Mouse (Mus musculus): ENCODE data around the gene Fuca1. TPM values are rescaled to one million over a fixed set of nuclear protein-coding genes. Genes with fewer than 3 reads are reported as not detected.

The Fuca1 gene
- total and polyA plus RNA-seq, 3 experiments, result 25.3 to 34.6 (median 30.4) TPM

DNA sequence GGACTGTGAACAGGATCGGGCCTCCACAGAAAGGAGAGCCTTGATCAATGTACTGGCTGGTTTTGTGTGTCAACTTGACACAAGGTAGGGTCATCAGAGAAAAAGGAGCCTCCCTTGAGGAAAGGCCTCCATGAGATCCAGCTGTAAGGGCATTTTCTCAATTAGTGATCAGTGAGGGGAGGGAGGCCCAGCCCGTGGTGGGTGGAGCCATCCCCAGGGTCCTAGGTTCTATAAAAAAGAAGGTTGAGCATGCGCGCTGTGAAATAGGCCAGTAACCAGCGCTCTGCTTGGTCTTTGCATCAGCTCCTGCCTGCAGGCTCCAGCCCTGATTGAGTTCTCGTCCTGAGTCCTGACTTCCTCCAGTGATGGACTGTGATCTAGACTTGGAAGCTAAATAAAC lies 36.0 kb upstream of the Fuca1 start:
- H3K36me3 ChIP-seq (ENCODE audit: control insufficient read depth, insufficient read depth, low read length), result no peaks in the 10 kb centered on the region
- peaks cover 2% of the 10 kb centered on the region; the same call in 1 of the 2 replicates for H3K4me1 ChIP-seq (ENCODE audit: control insufficient read depth, insufficient read depth, low read length)
- no peak overlapping the region for H3K27ac ChIP-seq
- TF ChIP-seq CTCF (IDR thresholded peaks at IDR 0.05) (no peak), EP300 (IDR thresholded peaks at IDR 0.05; ENCODE audit: insufficient read depth, low read depth, low read length) (no peak), POLR2A (IDR thresholded peaks at IDR 0.05; ENCODE audit: insufficient read depth, low read depth, low read length) (no peak)
- intact Hi-C loops (cut with DNase I), result no loop called here
- no peaks in the 10 kb centered on the region for H3K27me3 ChIP-seq (ENCODE audit: control insufficient read depth, insufficient read depth, low read length)
- DNase-seq, result no peak
- H3K79me2 ChIP-seq (replicated peaks; ENCODE audit: control insufficient read depth, insufficient read depth, low read length), result no peaks in the 10 kb centered on the region
- 83% methylated on average over 6 of the region's 6 CpGs for WGBS
- no peak overlapping the region for H3K4me3 ChIP-seq
- H3K9ac ChIP-seq (ENCODE audit: low read depth, low read length), result no peak overlapping the region

DNA sequence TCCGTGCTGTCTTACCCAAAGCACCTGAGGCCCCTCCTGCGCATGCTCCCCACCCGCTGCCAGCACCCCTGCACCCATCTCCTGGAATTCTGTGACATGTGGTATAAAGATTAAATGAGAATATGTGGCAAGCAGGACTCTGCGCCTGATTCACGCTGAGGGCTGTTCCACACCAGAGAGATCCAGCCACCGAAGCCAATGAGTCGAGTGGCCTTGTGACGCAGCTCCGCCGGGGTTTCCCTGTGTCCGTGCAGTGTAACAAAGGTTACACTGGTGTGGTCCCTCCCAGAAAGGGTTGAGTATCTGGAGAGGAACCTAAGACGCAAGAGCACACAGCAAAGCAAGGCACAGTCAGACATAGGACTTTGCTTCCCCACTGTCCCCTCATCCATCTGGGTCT lies 34.9 kb upstream of the Fuca1 start:
- no peak for DNase-seq
- no peaks in the 10 kb centered on the region for H3K27me3 ChIP-seq (ENCODE audit: control insufficient read depth, insufficient read depth, low read length)
- H3K36me3 ChIP-seq (ENCODE audit: control insufficient read depth, insufficient read depth, low read length), result no peaks in the 10 kb centered on the region
- 68% methylated on average over 12 of the region's 12 CpGs for WGBS
- peaks cover 2% of the 10 kb centered on the region; the same call in 1 of the 2 replicates for H3K4me1 ChIP-seq (ENCODE audit: control insufficient read depth, insufficient read depth, low read length)
- H3K27ac ChIP-seq, result no peak overlapping the region
- H3K9ac ChIP-seq (ENCODE audit: low read depth, low read length), result no peak overlapping the region
- H3K79me2 ChIP-seq (replicated peaks; ENCODE audit: control insufficient read depth, insufficient read depth, low read length), result no peaks in the 10 kb centered on the region
- no peak overlapping the region for H3K4me3 ChIP-seq
- intact Hi-C loops (cut with DNase I), result no loop called here
- TF ChIP-seq POLR2A (IDR thresholded peaks at IDR 0.05; ENCODE audit: insufficient read depth, low read depth, low read length), result no peak
- no peak for TF ChIP-seq EP300 (IDR thresholded peaks at IDR 0.05; ENCODE audit: insufficient read depth, low read depth, low read length)
- no peak for TF ChIP-seq CTCF (IDR thresholded peaks at IDR 0.05)

- H3K27ac ChIP-seq, result no peak overlapping the region
- no peaks in the 10 kb centered on the region for H3K27me3 ChIP-seq (ENCODE audit: control insufficient read depth, insufficient read depth, low read length)
- no peaks in the 10 kb centered on the region for H3K36me3 ChIP-seq (ENCODE audit: control insufficient read depth, insufficient read depth, low read length)
- WGBS, result 78% methylated on average over 4 of the region's 4 CpGs
- no peak overlapping the region for H3K4me3 ChIP-seq
- no peak for TF ChIP-seq EP300 (IDR thresholded peaks at IDR 0.05; ENCODE audit: insufficient read depth, low read depth, low read length)
- TF ChIP-seq POLR2A (IDR thresholded peaks at IDR 0.05; ENCODE audit: insufficient read depth, low read depth, low read length), result no peak
- H3K4me1 ChIP-seq (ENCODE audit: control insufficient read depth, insufficient read depth, low read length), result peaks cover 2% of the 10 kb centered on the region; the same call in 1 of the 2 replicates
- H3K9ac ChIP-seq (ENCODE audit: low read depth, low read length), result no peak overlapping the region
- intact Hi-C loops (cut with DNase I), result no loop called here
- no peaks in the 10 kb centered on the region for H3K79me2 ChIP-seq (replicated peaks; ENCODE audit: control insufficient read depth, insufficient read depth, low read length)
- DNase-seq, result no peak
Measured at GRCm38 (mm10) chr4:135886184-135886583, 34.4 kb upstream of the Fuca1 start.

DNA sequence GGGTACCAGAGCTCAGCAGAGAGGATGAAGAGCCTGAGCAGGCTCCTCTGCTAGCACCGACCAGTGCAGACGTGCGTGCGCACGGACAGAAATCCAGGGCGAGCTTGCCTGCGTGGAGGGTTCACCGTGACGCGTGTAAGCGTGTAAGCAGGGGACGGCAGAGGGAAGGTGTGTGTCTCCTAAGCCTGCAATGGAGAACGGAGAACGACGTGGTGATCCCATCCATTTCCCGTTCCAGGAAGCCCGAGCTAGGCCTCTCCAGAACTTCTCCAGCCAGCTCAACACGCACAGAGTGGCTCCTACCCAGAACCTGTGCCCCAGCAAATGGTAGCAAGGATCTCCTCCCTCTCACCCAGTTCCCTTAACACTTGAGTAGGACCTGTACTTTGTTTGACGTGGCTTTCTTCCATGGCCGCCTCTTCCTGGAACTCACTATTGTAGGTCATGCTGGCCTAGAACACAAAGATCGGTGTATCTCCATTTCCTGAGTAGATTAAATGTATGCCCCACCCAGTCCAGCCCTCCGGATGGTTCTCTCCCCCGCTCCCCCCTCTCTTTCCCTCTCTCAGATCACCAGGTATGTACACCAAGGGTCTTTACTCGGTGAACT lies 32.0 kb upstream of the Fuca1 start:
- no peaks in the 10 kb centered on the region for H3K36me3 ChIP-seq (ENCODE audit: control insufficient read depth, insufficient read depth, low read length)
- no peaks in the 10 kb centered on the region for H3K27me3 ChIP-seq (ENCODE audit: control insufficient read depth, insufficient read depth, low read length)
- no peak overlapping the region for H3K9ac ChIP-seq (ENCODE audit: low read depth, low read length)
- DNase-seq, result peak in 1 of 2 experiments; percentile 16
- H3K27ac ChIP-seq, result no peak overlapping the region
- intact Hi-C loops (cut with DNase I), result no loop called here
- no peak overlapping the region for H3K4me3 ChIP-seq
- 78% methylated on average over 24 of the region's 24 CpGs for WGBS
- H3K4me1 ChIP-seq (ENCODE audit: control insufficient read depth, insufficient read depth, low read length), result no peaks in the 10 kb centered on the region; the same call in 1 of the 2 replicates
- H3K79me2 ChIP-seq (replicated peaks; ENCODE audit: control insufficient read depth, insufficient read depth, low read length), result no peaks in the 10 kb centered on the region
- TF ChIP-seq EP300 (IDR thresholded peaks at IDR 0.05; ENCODE audit: insufficient read depth, low read depth, low read length) (no peak), POLR2A (IDR thresholded peaks at IDR 0.05; ENCODE audit: insufficient read depth, low read depth, low read length) (no peak), CTCF (IDR thresholded peaks at IDR 0.05) (no peak)

GRCm38 (mm10) chr4:135889146-135889883 lies 31.2 kb upstream of the Fuca1 start:
- Histone ChIP-seq H3K4me1 (ENCODE audit: control insufficient read depth, insufficient read depth, low read length) (no peaks in the 10 kb centered on the region; the same call in 1 of the 2 replicates), H3K79me2 (replicated peaks; ENCODE audit: control insufficient read depth, insufficient read depth, low read length) (no peaks in the 10 kb centered on the region), H3K27ac (no peak overlapping the region), H3K27me3 (ENCODE audit: control insufficient read depth, insufficient read depth, low read length) (no peaks in the 10 kb centered on the region), H3K36me3 (ENCODE audit: control insufficient read depth, insufficient read depth, low read length) (no peaks in the 10 kb centered on the region), H3K9ac (ENCODE audit: low read depth, low read length) (no peak overlapping the region), H3K4me3 (no peak overlapping the region)
- DNase-seq, result no peak
- WGBS, result 80% methylated on average over 7 of the region's 7 CpGs
- intact Hi-C loops (cut with DNase I), result no loop called here
- TF ChIP-seq POLR2A (IDR thresholded peaks at IDR 0.05; ENCODE audit: insufficient read depth, low read depth, low read length) (no peak), EP300 (IDR thresholded peaks at IDR 0.05; ENCODE audit: insufficient read depth, low read depth, low read length) (no peak), CTCF (IDR thresholded peaks at IDR 0.05) (no peak)

DNA sequence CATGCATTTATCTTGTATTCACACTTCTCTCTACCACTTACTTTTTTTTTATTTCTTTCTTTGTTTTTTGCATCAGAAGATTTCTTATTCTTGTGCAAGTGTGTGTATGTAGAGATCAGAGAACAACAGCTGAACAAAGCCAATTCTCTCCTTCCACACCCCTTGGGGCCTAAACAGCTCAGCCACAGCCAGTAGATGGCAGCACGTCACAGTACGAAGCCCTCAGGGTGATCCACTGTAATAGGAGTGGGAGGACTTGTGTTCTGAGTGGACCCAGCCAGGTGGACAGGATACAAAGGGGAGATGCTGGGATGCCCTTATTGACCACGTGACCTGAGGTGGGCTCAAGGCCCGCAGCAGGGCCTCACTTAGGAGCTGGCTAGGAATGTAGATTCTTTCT lies 30.7 kb upstream of the Fuca1 start:
- TF ChIP-seq POLR2A (IDR thresholded peaks at IDR 0.05; ENCODE audit: insufficient read depth, low read depth, low read length), result no peak
- TF ChIP-seq EP300 (IDR thresholded peaks at IDR 0.05; ENCODE audit: insufficient read depth, low read depth, low read length), result peak; percentile 94
- TF ChIP-seq CTCF (IDR thresholded peaks at IDR 0.05), result peak; percentile 96
- intact Hi-C loops (cut with DNase I), result loop anchor here (1.0 to 10.0 kb wide), 5 partner anchors 30 to 265 kb away; partner anchors contain the start of genes Fuca1 and Rpl11

More for the DNA sequence above, 30.7 kb upstream of the Fuca1 start:
- Histone ChIP-seq H3K27me3 (ENCODE audit: control insufficient read depth, insufficient read depth, low read length) (no peaks in the 10 kb centered on the region), H3K4me3 (no peak overlapping the region), H3K9ac (ENCODE audit: low read depth, low read length) (no peak overlapping the region), H3K36me3 (ENCODE audit: control insufficient read depth, insufficient read depth, low read length) (no peaks in the 10 kb centered on the region), H3K79me2 (replicated peaks; ENCODE audit: control insufficient read depth, insufficient read depth, low read length) (no peaks in the 10 kb centered on the region), H3K27ac (no peak overlapping the region), H3K4me1 (ENCODE audit: control insufficient read depth, insufficient read depth, low read length) (no peaks in the 10 kb centered on the region; the same call in 1 of the 2 replicates)
- peak; percentile 78 to 85 for DNase-seq
- 4% methylated on average over 4 of the region's 4 CpGs for WGBS
